Mouse (Mus musculus): Measurements from ENCODE around the gene Vmp1.
A peak's percentile ranks its signal among the peaks of the same experiment; 100 is the strongest.

The Vmp1 gene

DNA sequence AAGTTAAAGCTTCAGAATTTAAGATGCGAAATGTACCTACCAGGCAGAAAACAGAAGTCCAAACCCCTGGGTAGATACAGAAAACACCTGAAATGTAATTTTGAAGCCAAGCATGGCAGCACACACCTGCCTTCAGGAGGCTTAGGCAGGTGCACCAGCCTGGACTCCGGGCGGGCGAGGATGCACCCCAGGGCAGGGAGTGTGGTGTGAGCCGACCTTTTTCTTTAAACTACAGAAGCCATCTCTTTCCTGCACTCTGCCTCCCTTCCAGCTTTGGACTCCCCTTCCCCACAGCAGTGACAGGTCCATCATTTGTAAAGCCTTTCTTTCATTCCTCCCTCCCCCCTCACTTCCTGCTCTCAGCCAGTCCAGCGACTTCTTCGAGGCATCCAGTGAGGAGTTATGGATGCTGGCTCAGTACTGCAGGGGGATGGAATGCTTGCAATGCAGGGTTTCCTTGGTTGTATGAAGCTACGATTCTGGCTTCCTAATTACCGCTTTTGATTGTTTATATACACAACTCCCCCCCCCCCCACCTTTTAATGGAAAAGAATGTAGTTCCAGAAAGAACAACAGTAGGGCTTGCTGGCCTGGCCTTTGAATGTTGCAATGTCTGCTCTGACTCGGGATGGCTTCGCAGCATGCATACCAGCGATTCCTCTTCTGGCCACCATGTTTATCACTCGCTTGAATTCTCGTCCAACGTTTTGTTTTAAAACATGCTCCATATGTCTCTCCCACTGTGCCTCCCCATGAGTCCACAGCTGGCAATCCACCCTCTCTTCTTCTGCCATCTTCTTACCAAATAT lies 112.4 kb downstream of the Vmp1 start:
- DNase-seq (ENCODE audit: low spot score in 2 of 2), result no peak

DNA sequence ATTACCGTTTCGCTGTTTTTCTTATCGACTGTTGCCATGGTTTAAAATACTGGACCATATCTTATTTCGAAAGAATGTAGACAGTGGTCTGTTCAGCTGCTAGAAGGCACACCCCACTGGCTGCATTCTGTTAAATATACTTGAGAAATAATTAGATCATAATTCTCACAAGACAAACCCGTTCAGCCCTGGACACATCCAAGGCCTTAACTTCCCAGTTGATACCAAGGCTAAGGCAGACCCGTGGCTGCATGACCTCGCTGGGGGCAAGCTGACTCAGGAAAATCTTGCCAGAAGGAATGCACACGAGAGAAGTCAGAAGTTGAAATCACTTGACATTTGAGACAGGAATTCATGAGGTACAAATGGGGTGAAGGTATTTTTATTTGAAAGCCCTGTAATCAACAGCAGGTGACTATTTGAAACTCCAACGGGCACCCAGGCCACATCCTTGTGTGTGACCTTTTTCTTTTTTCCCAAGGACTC lies 113.3 kb downstream of the Vmp1 start:
- DNase-seq (ENCODE audit: low spot score in 2 of 2), result no peak

DNA sequence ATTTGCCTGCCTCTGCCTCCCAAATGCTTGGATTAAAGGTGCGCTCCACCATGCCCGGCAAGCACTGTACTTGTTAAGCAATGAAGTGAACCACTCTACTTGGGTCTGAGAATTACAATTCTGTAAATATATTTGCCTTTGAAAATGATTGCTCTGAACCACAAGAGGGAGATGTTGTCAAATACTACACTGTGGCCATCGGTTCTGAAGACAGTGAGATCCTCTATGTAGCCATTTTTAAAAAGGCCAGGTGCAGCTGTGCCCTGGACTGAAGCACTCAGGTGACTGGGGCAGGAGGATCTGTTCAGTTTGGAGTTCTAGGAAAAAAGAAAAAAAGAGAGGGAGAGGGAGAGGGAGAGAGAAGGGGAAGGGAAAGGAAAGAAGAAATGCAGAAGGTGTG lies 115.2 kb downstream of the Vmp1 start:
- no peak for DNase-seq (ENCODE audit: low spot score in 2 of 2)

DNA sequence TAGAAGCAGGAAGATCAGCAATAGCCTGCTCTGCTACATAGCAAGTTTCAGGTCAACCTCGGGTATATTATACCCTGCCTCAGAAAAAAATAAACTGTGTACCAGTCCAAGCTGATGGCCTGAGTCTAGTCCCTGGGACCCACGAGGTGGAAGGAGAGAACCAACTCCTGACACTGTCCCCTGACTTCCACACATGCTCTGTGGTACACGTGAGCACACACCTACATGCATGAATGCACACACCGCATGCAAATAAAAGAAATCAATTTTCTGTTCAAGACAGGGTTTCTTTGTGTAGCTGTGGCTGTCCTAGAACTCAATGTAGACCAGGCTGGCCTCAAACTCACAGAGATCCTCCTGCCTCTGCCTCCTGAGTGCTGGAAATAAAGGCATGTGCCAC lies 125.4 kb downstream of the Vmp1 start:
- no peak for DNase-seq (ENCODE audit: low spot score in 2 of 2)

DNA sequence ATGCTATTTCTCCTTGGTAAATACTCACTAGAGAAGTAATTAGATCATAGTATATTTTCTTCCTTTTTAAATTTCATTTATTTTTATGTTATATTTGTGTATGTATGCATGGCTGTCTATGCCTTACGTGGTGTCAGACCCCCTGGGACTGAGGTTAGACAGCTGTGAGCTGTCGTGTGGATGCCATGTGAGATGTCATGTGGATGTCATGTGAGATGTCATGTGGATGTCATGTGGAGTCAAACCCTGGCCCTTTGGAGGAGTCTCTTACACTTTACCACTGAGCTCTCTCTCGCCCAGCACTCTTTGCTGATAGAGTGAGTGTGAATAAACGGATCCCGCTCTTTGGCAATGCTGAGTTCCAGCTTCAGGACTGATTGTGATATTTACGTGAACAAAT lies 130.1 kb downstream of the Vmp1 start:
- no peak for DNase-seq (ENCODE audit: low spot score in 2 of 2)

DNA sequence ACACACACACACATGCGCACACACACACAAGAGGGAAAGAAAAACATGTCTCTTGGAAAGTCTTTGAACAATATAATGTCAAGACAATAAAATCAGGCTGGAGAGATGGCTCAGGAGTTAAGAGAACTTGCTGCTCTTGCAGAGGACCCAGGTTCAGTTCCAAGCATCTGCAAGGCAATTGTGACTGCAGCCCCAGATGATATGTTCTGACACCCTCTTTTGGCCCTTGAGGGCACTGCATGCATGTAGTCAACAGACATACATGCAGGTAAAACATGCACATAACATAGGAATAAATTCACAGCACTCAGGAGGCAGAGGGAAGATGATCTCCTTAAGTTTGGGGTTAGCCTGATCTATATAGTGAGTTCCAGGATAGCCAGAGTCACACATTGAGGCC lies 136.2 kb downstream of the Vmp1 start:
- peak in 1 of 2 experiments; percentile 46 for DNase-seq (ENCODE audit: low spot score in 2 of 2)

DNA sequence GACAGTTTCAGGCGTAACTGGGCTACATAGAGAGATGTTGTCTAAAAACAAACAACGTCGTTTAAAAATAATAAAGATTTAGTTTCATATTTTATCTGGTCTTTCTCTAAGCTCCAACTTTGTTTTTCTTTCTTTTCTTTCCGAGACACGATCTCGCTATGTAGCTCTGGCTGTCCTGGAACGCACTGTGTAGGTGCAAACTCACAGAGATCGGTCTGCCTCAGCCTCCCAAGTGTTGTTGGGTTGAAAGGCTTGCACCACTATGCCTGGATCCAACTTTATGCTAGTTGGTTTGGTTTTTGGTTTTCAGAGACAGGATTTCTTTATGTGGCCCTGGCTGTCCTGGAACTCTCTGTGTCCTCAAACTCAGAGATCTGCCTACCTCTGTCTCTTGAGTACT lies 138.1 kb downstream of the Vmp1 start:
- DNase-seq (ENCODE audit: low spot score in 2 of 2), result no peak

DNA sequence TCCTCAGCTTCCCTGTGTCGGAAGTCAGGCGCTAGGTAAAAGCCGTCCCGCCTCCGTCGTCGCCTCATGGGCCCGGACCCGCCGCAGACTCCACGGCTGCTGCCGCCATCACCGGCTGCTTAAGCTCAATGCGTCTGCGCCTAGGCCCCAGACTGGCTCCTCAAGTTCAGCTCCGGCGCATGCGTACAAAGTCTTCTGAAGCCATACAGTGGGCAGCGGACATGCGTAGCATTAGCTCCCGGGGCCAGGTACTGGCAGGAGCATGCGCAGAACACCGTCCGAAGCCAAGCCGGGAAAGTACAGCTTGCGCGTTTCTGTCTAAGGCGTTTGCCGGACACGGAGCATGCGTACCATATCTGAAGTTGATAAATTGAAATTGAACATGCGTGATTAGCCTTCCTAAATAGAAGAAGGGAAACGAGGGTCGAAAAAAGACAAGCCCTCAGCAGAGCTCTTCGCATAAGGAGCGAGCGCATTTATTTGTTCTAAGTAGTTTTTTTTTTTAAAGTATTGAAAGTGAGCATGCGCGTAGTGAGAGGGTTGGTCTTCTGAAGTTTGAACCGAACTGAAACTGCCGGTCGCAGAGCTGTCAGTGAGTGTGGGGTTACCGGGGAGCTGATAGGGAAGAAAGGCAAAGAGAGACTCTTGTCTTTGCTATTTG lies 138.9 kb downstream of the Vmp1 start, which contains the start of the genes Rps6kb1 and Tubd1:
Gene Rps6kb1 (minus strand): TSS at position 167 of the 661 bp plus-strand sequence.
Gene Tubd1 (plus strand): TSS at position 353 of the 661 bp plus-strand sequence.
- DNase-seq (ENCODE audit: low spot score in 2 of 2), result peak; percentile 100

DNA sequence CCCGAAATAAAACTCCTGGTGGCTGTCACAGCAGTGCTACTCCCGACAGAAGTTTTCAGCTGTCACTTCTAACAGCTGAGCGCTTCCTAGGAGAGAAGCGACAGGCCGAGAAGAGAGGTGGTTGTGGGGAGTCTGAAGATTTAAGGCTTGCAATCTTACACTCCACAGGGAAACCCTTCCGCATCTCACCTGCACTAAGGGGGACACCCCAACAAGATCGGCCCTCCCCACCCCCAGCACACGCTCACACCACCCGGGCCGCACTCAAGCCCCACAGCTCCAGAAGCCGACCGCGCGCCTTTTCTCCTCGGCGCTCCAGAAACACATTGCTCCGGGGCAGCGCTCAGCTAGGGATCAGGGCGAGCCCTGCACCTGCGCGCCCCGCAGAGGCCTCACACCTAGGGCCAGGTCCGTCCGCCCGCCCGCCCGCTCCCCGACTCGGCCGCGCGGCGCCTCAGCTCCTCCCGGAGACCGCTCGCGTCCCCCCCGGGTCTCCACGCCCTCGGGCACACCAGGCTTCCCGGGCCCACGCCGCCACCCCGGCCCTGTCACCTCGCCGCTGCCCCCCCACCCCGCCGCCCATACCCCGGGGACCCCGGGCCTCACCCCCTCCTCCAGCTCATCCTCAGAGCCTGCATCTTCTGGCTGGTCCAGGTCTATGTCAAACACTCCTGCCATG lies 139.5 kb downstream of the Vmp1 start:
- DNase-seq (ENCODE audit: low spot score in 2 of 2), result peak; percentile 60 to 85

DNA sequence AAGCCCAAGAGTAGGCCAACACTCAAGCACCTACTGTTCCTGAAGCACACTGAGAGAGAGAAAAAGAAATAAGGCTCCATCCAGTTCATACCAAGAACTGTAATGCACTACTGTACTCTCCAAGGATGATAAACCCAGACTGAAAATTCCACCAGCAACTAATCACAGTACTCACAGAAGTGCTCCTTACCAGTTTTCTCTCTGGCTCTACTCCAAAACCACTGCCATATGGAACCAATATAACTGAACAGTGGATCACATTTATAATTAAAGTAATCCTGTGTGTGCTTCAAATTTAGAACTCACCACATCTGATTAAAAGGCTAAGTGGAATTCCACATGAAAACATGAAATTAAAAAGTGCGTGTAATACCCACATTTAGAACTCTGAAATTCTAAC lies 140.8 kb downstream of the Vmp1 start:
- DNase-seq (ENCODE audit: low spot score in 2 of 2), result no peak

DNA sequence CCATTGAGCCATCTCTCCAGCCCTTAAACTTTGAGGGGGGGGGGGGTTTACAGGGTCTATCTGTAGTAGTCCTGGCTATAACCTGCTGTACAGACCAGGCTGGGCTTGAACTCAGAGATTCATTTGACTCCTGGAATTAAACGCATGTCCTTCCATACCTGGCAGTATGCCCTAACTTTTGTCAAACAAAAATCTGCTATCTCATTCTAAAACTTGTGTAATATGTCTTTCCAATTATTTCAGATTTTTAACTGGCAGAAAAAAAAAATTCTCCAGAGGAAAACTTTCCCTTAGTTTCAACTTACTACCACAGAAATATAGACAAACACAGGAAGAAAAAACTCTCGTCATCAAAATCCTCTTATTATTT lies 143.2 kb downstream of the Vmp1 start:
- no peak for DNase-seq (ENCODE audit: low spot score in 2 of 2)

DNA sequence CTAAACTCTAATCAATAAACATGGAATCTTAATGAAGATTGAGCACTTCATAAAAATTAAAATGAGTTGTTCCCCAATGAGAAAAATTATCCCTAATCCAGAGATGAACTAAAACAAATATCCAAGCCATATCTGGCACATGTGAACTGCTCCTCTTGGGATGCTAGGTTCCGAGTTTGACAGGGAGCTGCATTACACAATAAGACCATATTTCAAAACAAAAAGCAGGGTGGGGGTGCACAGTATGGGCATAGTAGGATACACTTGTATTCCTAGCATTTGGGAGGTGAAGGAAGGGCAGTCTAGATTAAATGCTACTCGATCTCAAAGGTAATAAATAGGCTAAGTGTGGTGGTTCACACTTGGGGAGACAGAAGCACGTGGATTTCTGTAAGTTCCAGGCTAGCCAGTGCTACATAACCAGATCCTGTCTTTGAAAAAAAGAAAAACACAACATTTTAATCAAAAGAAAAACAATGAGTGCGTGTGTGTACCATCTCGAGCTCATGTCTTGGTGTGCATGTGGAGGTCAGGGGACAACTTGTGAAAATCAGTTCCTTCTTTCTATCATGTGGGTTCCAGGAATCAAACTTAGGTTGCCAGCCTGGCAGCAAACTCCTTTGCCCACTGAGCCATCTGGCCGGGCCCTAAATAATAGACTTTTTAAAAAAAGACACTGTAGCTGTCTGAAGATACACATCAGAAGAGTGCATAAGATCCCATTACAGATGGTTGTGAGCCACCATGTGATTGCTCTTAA lies 143.7 kb downstream of the Vmp1 start:
- no peak for DNase-seq (ENCODE audit: low spot score in 2 of 2)

DNA sequence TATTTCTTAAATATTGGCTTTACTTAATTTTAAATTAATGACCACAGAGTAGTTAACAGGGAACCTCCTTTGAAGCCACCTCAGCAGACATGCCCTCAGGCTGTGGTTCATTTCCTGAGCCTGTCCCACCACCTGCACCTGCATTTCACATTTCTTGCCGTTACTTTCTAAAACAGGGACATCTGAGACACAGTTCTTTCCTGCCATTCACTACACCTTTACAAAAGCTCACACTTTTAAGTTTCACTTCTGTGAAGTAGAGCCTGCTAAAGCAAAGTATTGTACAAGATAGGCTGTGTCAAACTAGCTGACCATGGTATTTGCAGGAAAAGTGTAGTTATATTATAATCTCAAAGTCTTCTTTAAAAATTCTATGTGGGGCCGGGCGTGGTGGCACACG lies 144.8 kb downstream of the Vmp1 start:
- no peak for DNase-seq (ENCODE audit: low spot score in 2 of 2)

DNA sequence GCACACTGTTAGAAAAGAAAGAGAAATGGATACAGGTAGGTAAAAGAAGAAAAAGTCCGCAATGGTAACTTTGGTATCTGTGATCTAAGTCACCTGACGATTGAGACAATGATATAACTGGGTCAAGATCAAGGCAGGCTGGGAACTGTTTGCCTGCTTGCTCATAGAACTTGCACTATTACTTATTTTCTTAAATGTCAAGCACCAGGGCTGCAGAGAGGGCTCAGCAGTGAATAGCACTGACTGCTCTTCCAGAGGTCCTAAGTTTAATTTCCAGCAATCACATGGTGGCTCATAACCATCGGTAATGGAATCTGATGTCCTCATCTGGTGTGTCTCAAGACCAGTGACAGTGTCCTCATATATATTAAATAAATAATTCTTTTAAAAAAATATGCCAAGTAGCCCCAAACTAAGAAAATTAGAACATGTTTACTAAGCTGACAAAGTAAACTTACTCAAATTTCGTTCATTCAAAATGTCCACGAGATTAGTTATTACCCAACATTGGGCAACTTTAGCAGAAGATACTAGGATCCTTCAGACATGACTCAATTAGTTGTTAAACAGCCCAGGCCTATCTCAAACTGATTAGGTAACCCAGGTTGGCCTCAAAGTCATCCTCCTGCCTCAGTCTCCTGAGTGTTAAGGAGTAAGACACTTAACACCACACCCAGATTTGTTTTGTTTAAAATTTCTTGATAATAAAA lies 149.3 kb downstream of the Vmp1 start:
- no peak for DNase-seq (ENCODE audit: low spot score in 2 of 2)
